Mouse (Mus musculus) 416B (cell line): ENCODE data around the gene Sh3bp2.
"Not testable (repeated sequence)": the region's sequence is repeated elsewhere in the genome, so short reads cannot be mapped to it uniquely, and the experiment has no call there.

ENCODE experiments used
- DNase-seq: peaks from one replicate; pipeline ENCODE4 v3.0.0; 2011; ENCODE audit warnings: low read depth

The Sh3bp2 gene

GRCm38 (mm10) chr5:34572568-34572967, 46.9 kb downstream of the Sh3bp2 start:
- not testable (repeated sequence) for DNase-seq

GRCm38 (mm10) chr5:34573268-34574221, 47.9 kb downstream of the Sh3bp2 start, which contains the start of gene Add1:
TSS of gene Add1 (plus strand) at chr5:34573664.
- peak; percentile 98 for DNase-seq

- peak; percentile 77 for DNase-seq
Measured at GRCm38 (mm10) chr5:34574721-34575120, 49.1 kb downstream of the Sh3bp2 start.

GRCm38 (mm10) chr5:34576286-34576685, 50.6 kb downstream of the Sh3bp2 start:
- DNase-seq = no peak

GRCm38 (mm10) chr5:34578038-34578655, 52.5 kb downstream of the Sh3bp2 start:
- no peak for DNase-seq

- no peak for DNase-seq
Measured at GRCm38 (mm10) chr5:34579377-34579776, 53.7 kb downstream of the Sh3bp2 start.

GRCm38 (mm10) chr5:34581671-34582313, 56.2 kb downstream of the Sh3bp2 start:
- DNase-seq = peak; percentile 89

GRCm38 (mm10) chr5:34582314-34582675, 56.7 kb downstream of the Sh3bp2 start:
- DNase-seq = no peak

- DNase-seq = no peak
Measured at GRCm38 (mm10) chr5:34585216-34585615, 59.6 kb downstream of the Sh3bp2 start.

GRCm38 (mm10) chr5:34587881-34588280, 62.2 kb downstream of the Sh3bp2 start:
- no peak for DNase-seq

GRCm38 (mm10) chr5:34590059-34590458, 64.4 kb downstream of the Sh3bp2 start:
- no peak for DNase-seq

GRCm38 (mm10) chr5:34590702-34591101, 65.1 kb downstream of the Sh3bp2 start:
- DNase-seq = no peak

- DNase-seq = no peak
Measured at GRCm38 (mm10) chr5:34591388-34592004, 65.9 kb downstream of the Sh3bp2 start.

- not testable (repeated sequence) for DNase-seq
Measured at GRCm38 (mm10) chr5:34592224-34592623, 66.6 kb downstream of the Sh3bp2 start.

GRCm38 (mm10) chr5:34592666-34593065, 67.0 kb downstream of the Sh3bp2 start:
- no peak for DNase-seq

- no peak for DNase-seq
Measured at GRCm38 (mm10) chr5:34593202-34593727, 67.6 kb downstream of the Sh3bp2 start.

GRCm38 (mm10) chr5:34604576-34604975, 78.9 kb downstream of the Sh3bp2 start:
- no peak for DNase-seq

GRCm38 (mm10) chr5:34607100-34607880, 81.7 kb downstream of the Sh3bp2 start:
- DNase-seq = peak; percentile 62

- no peak for DNase-seq
Measured at GRCm38 (mm10) chr5:34608226-34608625, 82.6 kb downstream of the Sh3bp2 start.

GRCm38 (mm10) chr5:34609966-34610365, 84.3 kb downstream of the Sh3bp2 start:
- no peak for DNase-seq
